Mouse (Mus musculus) olfactory bulb, adult 2 months (tissue): ENCODE results near the gene Uck1.

Source experiments
- CTCF ChIP-seq: fragments of 200-500 bp; IDR thresholded peaks from 2 replicates; pipeline ENCODE4 v1.5.1; 2012; ENCODE audit warnings: low read depth, mild to moderate bottlenecking, low read length, moderate library complexity; ENCODE audit not compliant: insufficient read depth
- POLR2A ChIP-seq: fragments of 200-500 bp; IDR thresholded peaks from 2 replicates; pipeline ENCODE4 v1.6.1; 2012; ENCODE audit warnings: mild to moderate bottlenecking, low read depth, low read length, moderate library complexity; ENCODE audit not compliant: insufficient read depth

GRCm38 (mm10) chr2:32253352-32253751, 6.6 kb downstream of the Uck1 start:
- no peak for TF ChIP-seq POLR2A
- TF ChIP-seq CTCF: no peak
